Mouse (Mus musculus): ENCODE measurements around the gene 1190002N15Rik.

Gene 1190002N15Rik

GRCm38 (mm10) chr9:94537970-94538822 is at the start of gene 1190002N15Rik:
1190002N15Rik (minus strand) TSS chr9:94538081.
- peak; percentile 94 for DNase-seq (ENCODE audit: low spot score)

- no peak for DNase-seq (ENCODE audit: low spot score)
These were observed 44.4 kb upstream of the 1190002N15Rik start for GRCm38 (mm10) chr9:94582309-94582708.

- DNase-seq (ENCODE audit: low spot score): no peak
These were observed 43.8 kb upstream of the 1190002N15Rik start for GRCm38 (mm10) chr9:94581661-94582060.

GRCm38 (mm10) chr9:94580071-94580737 is 42.3 kb upstream of the 1190002N15Rik start:
- DNase-seq (ENCODE audit: low spot score): no peak

GRCm38 (mm10) chr9:94571802-94572201 is 33.9 kb upstream of the 1190002N15Rik start:
- no peak for DNase-seq (ENCODE audit: low spot score)

- no peak for DNase-seq (ENCODE audit: low spot score)
These were observed 30.5 kb upstream of the 1190002N15Rik start for GRCm38 (mm10) chr9:94568386-94568785.

GRCm38 (mm10) chr9:94567722-94568314 is 29.9 kb upstream of the 1190002N15Rik start:
- DNase-seq (ENCODE audit: low spot score): no peak

- DNase-seq (ENCODE audit: low spot score): no peak
These were observed 19.1 kb upstream of the 1190002N15Rik start for GRCm38 (mm10) chr9:94556776-94557514.

GRCm38 (mm10) chr9:94556249-94556648 is 18.4 kb upstream of the 1190002N15Rik start:
- no peak for DNase-seq (ENCODE audit: low spot score)

- no peak for DNase-seq (ENCODE audit: low spot score)
These were observed 12.7 kb upstream of the 1190002N15Rik start for GRCm38 (mm10) chr9:94550493-94551095.

GRCm38 (mm10) chr9:94543881-94544280 is 6.0 kb upstream of the 1190002N15Rik start:
- no peak for DNase-seq (ENCODE audit: low spot score)

GRCm38 (mm10) chr9:94540343-94541095 is 2.6 kb upstream of the 1190002N15Rik start:
- no peak for DNase-seq (ENCODE audit: low spot score)

GRCm38 (mm10) chr9:94539346-94539865 is 1.5 kb upstream of the 1190002N15Rik start:
- no peak for DNase-seq (ENCODE audit: low spot score)

GRCm38 (mm10) chr9:94538823-94539143 is 902 bp upstream of the 1190002N15Rik start:
- DNase-seq (ENCODE audit: low spot score): no peak

- DNase-seq (ENCODE audit: low spot score): peak; percentile 68
These were observed 597 bp downstream of the 1190002N15Rik start for GRCm38 (mm10) chr9:94537051-94537917.

GRCm38 (mm10) chr9:94536261-94536905 is 1.5 kb downstream of the 1190002N15Rik start:
- DNase-seq (ENCODE audit: low spot score): no peak

GRCm38 (mm10) chr9:94534795-94535194 is 3.1 kb downstream of the 1190002N15Rik start:
- no peak for DNase-seq (ENCODE audit: low spot score)

GRCm38 (mm10) chr9:94534226-94534625 is 3.7 kb downstream of the 1190002N15Rik start:
- no peak for DNase-seq (ENCODE audit: low spot score)

GRCm38 (mm10) chr9:94533641-94534040 is 4.2 kb downstream of the 1190002N15Rik start:
- DNase-seq (ENCODE audit: low spot score): no peak

Data from layer of hippocampus, adult 11-12 months (tissue).